Mouse (Mus musculus) heart, embryonic 11.5 days (tissue): ENCODE results near the gene Irf8. TPM values are rescaled to one million over a fixed set of nuclear protein-coding genes. Genes with fewer than 3 reads are reported as not detected.
"Not testable (repeated sequence)": the region's sequence is repeated elsewhere in the genome, so short reads cannot be mapped to it uniquely, and the experiment has no call there.

ENCODE experiments used
- ATAC-seq: fragments of 200-750 bp; cut with Nextera tagmentation; replicated peaks from 2 replicates; pipeline ENCODE4 v1.8.0; 2017; ENCODE audit warnings: moderate library complexity; ENCODE audit not compliant: insufficient number of reproducible peaks, low FRiP score, low TSS enrichment
- H3K27ac ChIP-seq: fragments of 300-500 bp; sonication (generic); 2 replicates; pipeline ENCODE4 v1.5.1; 2014; ENCODE audit warnings: mild to moderate bottlenecking, low read depth, low read length
- H3K27me3 ChIP-seq: fragments of 300-500 bp; sonication (generic); 2 replicates; pipeline ENCODE4 v1.6.1; 2014; ENCODE audit warnings: mild to moderate bottlenecking, low read length, mixed read lengths; ENCODE audit not compliant: control insufficient read depth, insufficient read depth
- H3K36me3 ChIP-seq: fragments of 300-500 bp; sonication (generic); 2 replicates; pipeline ENCODE4 v1.6.1; 2014; ENCODE audit warnings: mild to moderate bottlenecking, low read length, moderate library complexity, mixed read lengths; ENCODE audit not compliant: control insufficient read depth, insufficient read depth
- H3K4me1 ChIP-seq: fragments of 300-500 bp; sonication (generic); 2 replicates; pipeline ENCODE4 v1.6.1; 2014; ENCODE audit warnings: low read length; ENCODE audit not compliant: control insufficient read depth, insufficient read depth
- H3K4me2 ChIP-seq: fragments of 300-500 bp; sonication (generic); 2 replicates; pipeline ENCODE4 v1.6.1; 2014; ENCODE audit warnings: mild to moderate bottlenecking, moderate library complexity
- H3K4me3 ChIP-seq: fragments of 300-500 bp; sonication (generic); 2 replicates; pipeline ENCODE4 v1.5.1; 2014; ENCODE audit warnings: low read depth, low read length
- H3K9ac ChIP-seq: fragments of 300-500 bp; sonication (generic); 2 replicates; pipeline ENCODE4 v1.6.1; 2014; ENCODE audit warnings: mild to moderate bottlenecking, low read depth, low read length, moderate library complexity
- H3K9me3 ChIP-seq: fragments of 300-500 bp; sonication (generic); replicated peaks from 2 replicates; pipeline ENCODE4 v1.6.1; 2016; ENCODE audit warnings: low read length; ENCODE audit not compliant: control insufficient read depth
- WGBS: fragments of 180-500 bp; shearing (Covaris S2); extraction: QIAGEN DNeasy Blood & Tissue Kit; methylation state at CpG from one replicate; pipeline ENCODE4 v1.1.7; 2014; ENCODE audit not compliant: insufficient replicate concordance; 5-methylcytosine and 5-hydroxymethylcytosine counted together
- polyA plus RNA-seq: library from polyadenylated mRNA; unstranded; fragments of >200 nt; fragmentation: Nextera tagmentation; extraction: Ambion mirVana; gene quantifications from 2 replicates; pipeline ENCODE4 v1.2.1, GENCODE M21; 2014

The Irf8 gene
- polyA plus RNA-seq, 1 experiment from 2014 or later = 3.2 TPM

- Histone ChIP-seq H3K9me3 (no peaks in the 10 kb centered on the region), H3K36me3 (no peaks in the 10 kb centered on the region), H3K27ac (no peak overlapping the region), H3K9ac (no peak overlapping the region), H3K4me1 (no peaks in the 10 kb centered on the region), H3K4me2 (no peak overlapping the region), H3K27me3 (peaks cover 5% of the 10 kb centered on the region; the same call in 1 of the 2 replicates), H3K4me3 (no peak overlapping the region)
- 75% methylated on average over 4 of the region's 4 CpGs for WGBS
- ATAC-seq = no peak
Observed at GRCm38 (mm10) chr8:120783781-120784180, 47.6 kb downstream of the Irf8 start.

- Histone ChIP-seq H3K27me3 (peaks cover 5% of the 10 kb centered on the region; the same call in 1 of the 2 replicates), H3K36me3 (no peaks in the 10 kb centered on the region), H3K27ac (no peak overlapping the region), H3K4me3 (no peak overlapping the region), H3K4me1 (peaks cover 5% of the 10 kb centered on the region), H3K9ac (no peak overlapping the region), H3K4me2 (no peak overlapping the region), H3K9me3 (no peaks in the 10 kb centered on the region)
- no peak for ATAC-seq
- WGBS = 59% methylated on average over 4 of the region's 4 CpGs
Observed at GRCm38 (mm10) chr8:120786753-120787152, 50.6 kb downstream of the Irf8 start.

GRCm38 (mm10) chr8:120787631-120788030, 51.5 kb downstream of the Irf8 start:
- ATAC-seq = no peak
- Histone ChIP-seq H3K27ac (no peak overlapping the region), H3K4me3 (no peak overlapping the region), H3K27me3 (peaks cover 8% of the 10 kb centered on the region), H3K4me1 (peaks cover 5% of the 10 kb centered on the region), H3K36me3 (no peaks in the 10 kb centered on the region), H3K4me2 (no peak overlapping the region), H3K9me3 (no peaks in the 10 kb centered on the region), H3K9ac (no peak overlapping the region)
- WGBS = 32% methylated on average over 5 of the region's 5 CpGs

- no peak overlapping the region for H3K4me2 ChIP-seq
- H3K27ac ChIP-seq = no peak overlapping the region
- H3K4me1 ChIP-seq = peaks cover 5% of the 10 kb centered on the region
- no peak overlapping the region for H3K9ac ChIP-seq
- no peaks in the 10 kb centered on the region for H3K9me3 ChIP-seq
- no peaks in the 10 kb centered on the region for H3K36me3 ChIP-seq
- WGBS = 80% methylated on average over 15 of the region's 15 CpGs
- H3K4me3 ChIP-seq = no peak overlapping the region
- no peak for ATAC-seq
- peaks cover 8% of the 10 kb centered on the region for H3K27me3 ChIP-seq
Observed at GRCm38 (mm10) chr8:120792710-120793109, 56.6 kb downstream of the Irf8 start.

- no peak overlapping the region for H3K4me2 ChIP-seq
- WGBS = 41% methylated on average over 9 of the region's 9 CpGs
- H3K4me1 ChIP-seq = no peaks in the 10 kb centered on the region
- no peaks in the 10 kb centered on the region for H3K36me3 ChIP-seq
- H3K9me3 ChIP-seq = no peaks in the 10 kb centered on the region
- ATAC-seq = peak; percentile 51; the same call in 1 of the 2 replicates
- no peak overlapping the region for H3K27ac ChIP-seq
- peaks cover 19% of the 10 kb centered on the region for H3K27me3 ChIP-seq
- H3K9ac ChIP-seq = no peak overlapping the region
- no peak overlapping the region for H3K4me3 ChIP-seq
Observed at GRCm38 (mm10) chr8:120795944-120796635, 59.9 kb downstream of the Irf8 start.

- H3K36me3 ChIP-seq = no peaks in the 10 kb centered on the region
- H3K27ac ChIP-seq = no peak overlapping the region
- no peak overlapping the region for H3K4me3 ChIP-seq
- H3K4me1 ChIP-seq = no peaks in the 10 kb centered on the region
- H3K27me3 ChIP-seq = peaks cover 29% of the 10 kb centered on the region
- no peaks in the 10 kb centered on the region for H3K9me3 ChIP-seq
- ATAC-seq = no peak
- WGBS = 75% methylated on average over 9 of the region's 9 CpGs
- no peak overlapping the region for H3K9ac ChIP-seq
- H3K4me2 ChIP-seq = no peak overlapping the region
Observed at GRCm38 (mm10) chr8:120797019-120797727, 61.0 kb downstream of the Irf8 start.

GRCm38 (mm10) chr8:120800308-120800865, 64.2 kb downstream of the Irf8 start:
- Histone ChIP-seq H3K9me3 (no peaks in the 10 kb centered on the region), H3K36me3 (no peaks in the 10 kb centered on the region), H3K27ac (no peak overlapping the region), H3K27me3 (peaks cover 31% of the 10 kb centered on the region), H3K4me1 (no peaks in the 10 kb centered on the region), H3K9ac (0 out of 2 replicates have a peak overlapping the region, but pooled peaks have one; percentile 28), H3K4me3 (no peak overlapping the region), H3K4me2 (0 out of 2 replicates have a peak overlapping the region, but pooled peaks have one; percentile 3)
- 4% methylated on average over 17 of the region's 17 CpGs for WGBS
- ATAC-seq = no peak

GRCm38 (mm10) chr8:120803661-120804375, 67.7 kb downstream of the Irf8 start:
- not testable (repeated sequence) for ATAC-seq, H3K9me3 ChIP-seq, H3K9ac ChIP-seq, H3K4me2 ChIP-seq, H3K36me3 ChIP-seq, H3K27ac ChIP-seq, H3K4me3 ChIP-seq
- H3K27me3 ChIP-seq = peaks cover 36% of the 10 kb centered on the region
- H3K4me1 ChIP-seq = peaks cover 14% of the 10 kb centered on the region
- WGBS = 66% methylated on average over 6 of the region's 6 CpGs
